Mouse (Mus musculus) intestine, postnatal 0 days (tissue): ENCODE results near the gene Aplp1. TPM values are rescaled to one million over a fixed set of nuclear protein-coding genes. Genes with fewer than 3 reads are reported as not detected.

ENCODE experiments used
- ATAC-seq: fragments of 200-750 bp; cut with Nextera tagmentation; 2 replicates; pipeline ENCODE4 v1.8.0; 2017; ENCODE audit warnings: mild to moderate bottlenecking, moderate TSS enrichment, moderate library complexity
- H3K27ac ChIP-seq: fragments of 300-500 bp; sonication (generic); 2 replicates; pipeline ENCODE4 v1.5.1; 2014; ENCODE audit warnings: mild to moderate bottlenecking, low read depth, low read length, moderate library complexity
- H3K27me3 ChIP-seq: fragments of 300-500 bp; sonication (generic); replicated peaks from 2 replicates; pipeline ENCODE4 v1.6.1; 2014; ENCODE audit warnings: low read length, mixed read lengths; ENCODE audit not compliant: control insufficient read depth, insufficient read depth
- H3K36me3 ChIP-seq: fragments of 300-500 bp; sonication (generic); 2 replicates; pipeline ENCODE4 v1.6.1; 2014; ENCODE audit warnings: mild to moderate bottlenecking, moderate library complexity; ENCODE audit not compliant: control insufficient read depth, insufficient read depth
- H3K4me1 ChIP-seq: fragments of 300-500 bp; sonication (generic); replicated peaks from 2 replicates; pipeline ENCODE4 v1.6.1; 2014; ENCODE audit warnings: antibody characterized with exemption, low read length, mixed read lengths; ENCODE audit not compliant: control insufficient read depth, insufficient read depth
- H3K4me2 ChIP-seq: fragments of 300-500 bp; sonication (generic); replicated peaks from 2 replicates; pipeline ENCODE4 v1.6.1; 2014; ENCODE audit warnings: low read depth, mild to moderate bottlenecking, moderate library complexity
- H3K4me3 ChIP-seq: fragments of 300-500 bp; sonication (generic); 2 replicates; pipeline ENCODE4 v1.5.1; 2014; ENCODE audit warnings: low read depth, low read length
- H3K9ac ChIP-seq: fragments of 300-500 bp; sonication (generic); 2 replicates; pipeline ENCODE4 v1.6.1; 2014; ENCODE audit warnings: mild to moderate bottlenecking, low read depth, low read length
- H3K9me3 ChIP-seq: fragments of 300-500 bp; sonication (generic); 2 replicates; pipeline ENCODE4 v1.6.1; 2016; ENCODE audit warnings: mixed run types; ENCODE audit not compliant: control insufficient read depth
- CTCF ChIP-seq: sonication (generic); IDR thresholded peaks from 2 replicates; pipeline ENCODE4 v1.5.1; 2016; ENCODE audit warnings: low read depth, mild to moderate bottlenecking, control low read depth, antibody characterized with exemption, moderate library complexity
- WGBS: fragments of 180-500 bp; shearing (Covaris S2); extraction: QIAGEN DNeasy Blood & Tissue Kit; methylation state at CpG from one replicate; pipeline ENCODE4 v1.1.7; 2014; 5-methylcytosine and 5-hydroxymethylcytosine counted together
- polyA plus RNA-seq: library from polyadenylated mRNA; unstranded; fragments of >200 nt; fragmentation: Nextera tagmentation; extraction: Ambion mirVana; gene quantifications from 2 replicates; pipeline ENCODE4 v1.2.1, GENCODE M21; 2015

The Aplp1 gene
- polyA plus RNA-seq, 1 experiment from 2014 or later: 30.1 TPM

DNA sequence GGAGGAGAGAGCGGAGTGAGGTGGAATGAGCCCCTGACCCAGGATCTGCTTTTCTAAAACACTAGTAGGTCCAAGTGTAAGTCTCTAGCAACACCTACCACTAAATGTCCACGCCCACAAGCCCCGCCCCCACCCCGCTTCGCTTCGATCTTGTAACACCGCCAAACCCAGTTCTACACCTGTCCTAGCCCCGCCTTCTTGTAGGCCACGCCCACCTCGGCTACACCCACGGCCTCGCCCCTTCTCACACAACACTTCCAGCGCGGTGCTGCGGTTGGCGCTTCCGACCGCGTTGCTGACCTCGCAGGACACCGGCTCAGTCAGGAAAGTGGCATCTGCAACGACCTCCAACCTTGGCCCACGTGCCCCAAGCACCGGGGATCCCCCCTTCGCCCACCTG, 8.4 kb upstream of the Aplp1 start:
- H3K27me3 ChIP-seq: peaks cover 61% of the 10 kb centered on the region
- no peaks in the 10 kb centered on the region for H3K4me1 ChIP-seq
- ATAC-seq: peak; percentile 76
- 1% methylated on average over 25 of the region's 25 CpGs for WGBS
- H3K4me3 ChIP-seq: 0 out of 2 replicates have a peak overlapping the region, but pooled peaks have one; percentile 18
- H3K4me2 ChIP-seq: peak overlapping the region; percentile 56
- H3K9ac ChIP-seq: no peak overlapping the region
- TF ChIP-seq CTCF: no peak
- no peaks in the 10 kb centered on the region for H3K36me3 ChIP-seq
- H3K27ac ChIP-seq: no peak overlapping the region
- no peaks in the 10 kb centered on the region for H3K9me3 ChIP-seq

DNA sequence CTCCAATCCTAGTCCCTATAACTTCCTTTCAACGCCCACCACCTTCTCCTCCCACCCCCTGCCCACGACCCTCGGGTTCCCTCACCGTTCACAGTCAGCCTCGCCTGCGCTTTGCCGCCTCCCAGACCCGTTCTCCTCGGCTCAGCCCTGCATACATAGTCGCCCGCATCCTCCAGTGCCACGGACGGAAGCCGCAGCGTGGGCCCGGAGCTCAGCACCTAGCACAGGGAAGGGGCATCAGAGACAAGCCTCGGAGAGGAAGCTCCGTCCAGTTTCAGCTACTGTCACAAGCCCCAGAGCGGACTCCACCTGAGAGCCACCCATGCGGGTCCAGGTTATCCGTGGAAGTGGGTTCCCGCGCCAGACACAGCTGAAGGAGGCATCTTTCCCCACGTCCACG, 8.0 kb upstream of the Aplp1 start:
- Histone ChIP-seq H3K4me1 (no peaks in the 10 kb centered on the region), H3K9ac (no peak overlapping the region), H3K9me3 (no peaks in the 10 kb centered on the region), H3K4me3 (0 out of 2 replicates have a peak overlapping the region, but pooled peaks have one; percentile 18), H3K36me3 (no peaks in the 10 kb centered on the region), H3K4me2 (peak overlapping the region; percentile 56), H3K27me3 (peaks cover 57% of the 10 kb centered on the region), H3K27ac (no peak overlapping the region)
- no peak for TF ChIP-seq CTCF
- 18% methylated on average over 25 of the region's 25 CpGs for WGBS
- ATAC-seq: no peak

DNA sequence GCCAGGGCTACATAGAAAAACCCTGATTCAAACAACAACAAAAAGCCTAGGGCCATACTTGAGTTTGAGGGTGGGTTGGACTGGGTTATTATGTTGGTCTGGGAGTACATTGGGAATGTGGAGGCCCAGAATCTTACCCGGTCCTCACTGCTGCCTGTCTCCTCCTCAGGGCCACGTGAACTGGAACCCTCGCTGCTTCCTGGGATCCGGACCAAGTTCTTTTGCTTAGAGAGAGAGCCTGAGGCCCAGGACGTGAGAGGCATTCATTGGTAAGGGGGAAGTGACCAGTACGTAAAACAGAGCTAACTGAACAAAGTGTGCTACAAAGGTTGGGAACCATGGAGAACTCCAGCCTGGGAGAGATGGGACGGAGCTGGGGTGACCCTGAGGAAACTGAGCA, 4.9 kb upstream of the Aplp1 start:
- Histone ChIP-seq H3K36me3 (no peaks in the 10 kb centered on the region), H3K27me3 (peaks cover 32% of the 10 kb centered on the region), H3K4me1 (no peaks in the 10 kb centered on the region), H3K9ac (no peak overlapping the region), H3K4me2 (no peak overlapping the region), H3K9me3 (no peaks in the 10 kb centered on the region), H3K27ac (no peak overlapping the region), H3K4me3 (no peak overlapping the region)
- no peak for TF ChIP-seq CTCF
- 72% methylated on average over 7 of the region's 7 CpGs for WGBS
- ATAC-seq: no peak

DNA sequence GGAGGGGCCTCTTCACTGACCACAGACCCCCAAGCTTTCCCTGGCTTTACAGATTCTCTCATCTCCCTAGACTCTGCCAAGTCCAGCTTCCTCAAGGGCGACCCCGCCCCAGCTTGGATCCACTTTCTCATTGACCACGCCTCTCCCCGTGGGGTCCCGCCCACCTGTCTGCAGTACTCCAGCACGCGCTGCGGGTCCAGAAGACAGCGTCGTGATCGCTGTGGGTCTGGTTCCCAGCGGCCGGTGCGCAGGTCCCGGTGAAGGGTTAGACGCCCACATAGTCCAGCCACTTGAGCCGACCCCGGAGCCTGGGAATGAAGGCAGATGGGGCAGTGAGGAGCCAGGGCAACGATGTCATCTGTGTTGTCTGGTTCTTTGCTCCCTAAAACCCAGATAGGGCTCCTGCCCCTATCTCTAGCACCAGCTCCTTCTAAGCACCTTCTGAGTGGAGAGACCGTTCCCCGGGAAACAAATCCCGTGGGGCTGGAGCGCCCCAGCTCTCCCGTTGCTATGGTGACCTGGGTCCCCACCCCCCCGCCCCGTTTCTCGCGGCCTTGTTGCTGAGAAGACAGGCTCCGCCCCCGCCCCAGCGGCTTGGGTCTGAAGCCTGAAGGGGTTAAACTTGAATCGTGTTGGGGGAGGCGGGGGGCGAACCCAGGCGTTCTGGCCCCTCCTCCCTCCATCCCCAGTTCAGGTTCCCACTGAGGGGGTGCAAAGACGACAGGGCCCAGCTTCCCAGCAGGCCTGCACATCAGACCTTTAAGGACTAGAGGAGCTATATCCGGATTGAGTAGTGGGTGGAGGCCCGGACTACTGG, 973 bp downstream of the Aplp1 start:
- no peaks in the 10 kb centered on the region for H3K9me3 ChIP-seq
- H3K9ac ChIP-seq: peak overlapping the region; percentile 62; the same call in 1 of the 2 replicates
- H3K4me3 ChIP-seq: peak overlapping the region; percentile 60
- peak overlapping the region; percentile 90 for H3K4me2 ChIP-seq
- H3K27ac ChIP-seq: no peak overlapping the region
- H3K36me3 ChIP-seq: no peaks in the 10 kb centered on the region; the same call in 1 of the 2 replicates
- H3K27me3 ChIP-seq: 0 out of 2 replicates have a peak, but pooled peaks cover 5% of the 10 kb centered on the region
- no peak for TF ChIP-seq CTCF
- WGBS: under 1% methylated on average over 38 of the region's 38 CpGs
- ATAC-seq: no peak
- H3K4me1 ChIP-seq: 0 out of 2 replicates have a peak, but pooled peaks cover 2% of the 10 kb centered on the region

DNA sequence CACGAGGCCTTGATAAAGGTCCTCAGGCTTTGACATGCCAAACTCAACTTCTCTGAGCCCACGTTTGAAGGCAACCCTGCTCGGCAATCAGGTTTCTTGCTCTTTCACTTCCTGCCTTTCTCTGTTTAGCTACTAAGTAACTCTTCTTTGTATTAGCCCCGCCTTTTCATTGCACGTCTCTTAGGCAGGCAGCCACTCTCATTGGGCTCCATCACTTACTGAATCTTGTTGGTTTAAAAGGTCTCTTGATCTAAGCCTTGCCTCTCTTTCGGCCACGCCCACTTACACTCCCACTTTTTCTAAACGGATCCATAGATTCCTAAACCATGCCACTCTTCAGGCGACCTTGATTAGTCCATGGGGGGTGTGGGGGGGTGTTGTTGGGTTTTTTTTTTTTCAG, 1.6 kb downstream of the Aplp1 start:
- Histone ChIP-seq H3K4me2 (peak overlapping the region; percentile 90), H3K4me3 (no peak overlapping the region), H3K36me3 (no peaks in the 10 kb centered on the region; the same call in 1 of the 2 replicates), H3K27me3 (0 out of 2 replicates have a peak, but pooled peaks cover 5% of the 10 kb centered on the region), H3K9me3 (no peaks in the 10 kb centered on the region), H3K9ac (no peak overlapping the region), H3K4me1 (0 out of 2 replicates have a peak, but pooled peaks cover 2% of the 10 kb centered on the region), H3K27ac (no peak overlapping the region)
- TF ChIP-seq CTCF: no peak
- 19% methylated on average over 9 of the region's 9 CpGs for WGBS
- peak; percentile 23; the same call in 1 of the 2 replicates for ATAC-seq

DNA sequence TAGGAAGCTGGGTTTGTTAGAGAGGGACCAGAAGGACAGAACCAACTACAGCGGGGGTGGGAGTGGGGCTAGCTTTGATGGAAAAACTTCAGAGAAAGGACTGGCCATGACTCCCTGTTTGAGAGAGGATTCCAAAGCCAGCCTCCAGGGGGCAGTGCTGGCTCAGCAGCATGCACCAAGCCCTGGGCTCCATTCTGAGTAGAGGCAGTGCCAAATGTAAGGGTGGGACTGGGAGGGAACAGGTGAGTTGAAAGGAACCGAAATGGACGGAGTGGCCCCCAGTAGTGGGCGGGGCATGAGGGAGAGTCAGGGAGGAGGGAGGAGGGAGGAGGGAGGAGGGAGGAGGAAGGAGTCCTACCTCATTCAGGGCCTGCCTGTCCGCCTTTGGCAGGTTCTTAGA, 4.6 kb downstream of the Aplp1 start:
- TF ChIP-seq CTCF: peak; percentile 85
- Histone ChIP-seq H3K4me2 (no peak overlapping the region), H3K4me3 (no peak overlapping the region), H3K36me3 (no peaks in the 10 kb centered on the region; the same call in 1 of the 2 replicates), H3K27ac (no peak overlapping the region), H3K9ac (no peak overlapping the region), H3K4me1 (0 out of 2 replicates have a peak, but pooled peaks cover 2% of the 10 kb centered on the region), H3K27me3 (0 out of 2 replicates have a peak, but pooled peaks cover 3% of the 10 kb centered on the region), H3K9me3 (no peaks in the 10 kb centered on the region)
- 19% methylated on average over 4 of the region's 5 CpGs for WGBS
- ATAC-seq: peak; percentile 23; the same call in 1 of the 2 replicates
